Mouse (Mus musculus): ENCODE measurements around the gene Gm28539.
"Not testable (repeated sequence)": the region's sequence is repeated elsewhere in the genome, so short reads cannot be mapped to it uniquely, and the experiment has no call there.

Gm28539 gene

GRCm38 (mm10) chr16:18836468-18837208 is at the start of gene Gm28539, which contains the start of gene 2510002D24Rik:
Gene Gm28539, plus strand, starts transcription at chr16:18836584.
Gene 2510002D24Rik, plus strand, starts transcription at chr16:18836578.
- DNase-seq = peak; percentile 96

- no peak for DNase-seq
Measured at GRCm38 (mm10) chr16:18786652-18787051, 49.7 kb upstream of the Gm28539 start.

- no peak for DNase-seq
Measured at GRCm38 (mm10) chr16:18788627-18789406, 47.6 kb upstream of the Gm28539 start.

- no peak for DNase-seq
Measured at GRCm38 (mm10) chr16:18795223-18795899, 41.0 kb upstream of the Gm28539 start.

- no peak for DNase-seq
Measured at GRCm38 (mm10) chr16:18796645-18797044, 39.7 kb upstream of the Gm28539 start.

GRCm38 (mm10) chr16:18798151-18798550 is 38.2 kb upstream of the Gm28539 start:
- no peak for DNase-seq

GRCm38 (mm10) chr16:18798841-18799240 is 37.5 kb upstream of the Gm28539 start:
- peak; percentile 72 for DNase-seq

GRCm38 (mm10) chr16:18805746-18806145 is 30.6 kb upstream of the Gm28539 start:
- DNase-seq = no peak

DNA sequence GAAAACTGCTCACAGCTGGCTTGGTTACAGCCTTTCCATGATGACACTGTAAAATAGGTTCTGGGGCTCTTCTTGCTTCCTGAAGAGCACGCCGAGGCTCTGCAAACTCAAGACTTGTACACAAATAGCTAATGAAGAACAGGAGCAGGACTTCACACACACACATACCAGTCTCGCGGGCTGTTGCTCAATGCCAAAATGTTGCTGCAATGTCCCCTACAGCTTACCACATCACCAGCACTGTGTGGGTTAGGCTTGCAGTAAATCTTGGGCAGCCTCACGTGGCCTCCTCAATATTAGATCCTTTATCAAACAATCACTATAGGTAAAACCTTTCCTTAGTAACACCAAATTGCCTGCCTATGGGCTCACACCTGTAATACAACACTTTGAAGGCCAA is 27.4 kb upstream of the Gm28539 start:
- no peak for DNase-seq

DNA sequence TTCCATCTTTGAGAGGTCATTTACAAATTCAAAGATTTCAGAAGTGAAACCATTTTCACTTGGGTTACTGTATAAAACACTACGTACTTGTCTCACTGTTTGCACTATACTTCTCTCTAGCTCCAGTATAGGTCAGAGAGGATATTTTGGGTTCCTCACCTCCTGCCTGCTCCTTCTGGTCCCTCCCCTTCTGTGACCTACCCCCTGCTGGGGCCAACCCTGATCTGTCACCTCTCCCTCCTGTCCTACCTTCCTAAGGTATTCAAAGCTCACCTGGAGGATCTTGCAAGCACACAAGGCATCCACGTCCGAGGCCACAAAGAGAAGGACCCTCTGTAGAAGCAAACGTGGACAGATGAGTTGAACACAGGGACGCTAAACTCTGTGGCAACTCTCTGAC is 25.4 kb upstream of the Gm28539 start:
- DNase-seq = no peak

- peak; percentile 93 for DNase-seq
Measured at GRCm38 (mm10) chr16:18811468-18812384, 24.7 kb upstream of the Gm28539 start, which contains the start of the genes Ufd1 and Cdc45. Gene Ufd1, plus strand, starts transcription at chr16:18811779. Gene Cdc45, minus strand, starts transcription at chr16:18811987.

- no peak for DNase-seq
Measured at GRCm38 (mm10) chr16:18812385-18812910, 23.9 kb upstream of the Gm28539 start.

DNA sequence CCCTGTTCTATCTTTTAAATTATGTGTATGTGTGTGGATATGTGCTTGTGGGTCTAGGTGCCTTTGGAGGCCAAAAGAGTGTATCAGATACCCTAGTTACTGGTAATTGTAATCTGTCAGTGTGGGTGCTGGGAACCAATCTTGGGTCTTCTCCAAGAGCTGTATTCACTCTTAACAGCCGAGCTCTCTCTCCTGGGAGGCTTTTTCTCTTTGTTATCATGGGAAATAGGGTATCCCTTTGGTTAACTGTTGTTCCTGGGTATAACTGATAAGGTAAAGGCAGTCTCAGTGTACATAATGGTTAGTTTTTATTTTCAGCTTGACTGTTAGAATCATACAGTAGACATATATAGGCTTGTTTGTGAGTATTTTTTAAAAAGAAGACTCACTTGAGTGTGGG is 14.0 kb upstream of the Gm28539 start:
- DNase-seq = no peak

DNA sequence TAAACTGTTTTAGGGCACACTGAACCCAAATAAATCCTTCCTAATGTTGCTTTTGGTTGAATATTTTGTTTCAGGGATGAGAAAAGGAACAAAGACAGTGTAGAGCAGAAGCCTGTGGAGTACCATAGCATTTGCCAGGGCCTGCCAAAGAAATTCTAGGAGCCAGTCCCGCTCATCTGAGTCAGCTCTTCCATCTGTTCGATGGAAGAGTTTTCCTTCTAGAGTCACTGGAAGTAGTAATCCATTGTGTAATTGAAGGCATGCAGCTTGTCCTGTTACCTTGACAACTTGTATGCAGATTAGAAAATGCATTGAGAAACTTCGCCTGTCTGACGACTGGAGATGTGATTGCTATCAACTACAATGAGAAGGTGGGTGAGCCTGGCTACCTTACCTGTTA is 13.5 kb upstream of the Gm28539 start:
- DNase-seq = no peak

- peak; percentile 35 for DNase-seq
Measured at GRCm38 (mm10) chr16:18828630-18829029, 7.8 kb upstream of the Gm28539 start.

GRCm38 (mm10) chr16:18829102-18829501 is 7.3 kb upstream of the Gm28539 start:
- peak; percentile 40 for DNase-seq

- no peak for DNase-seq
Measured at GRCm38 (mm10) chr16:18833486-18833885, 2.9 kb upstream of the Gm28539 start.

DNA sequence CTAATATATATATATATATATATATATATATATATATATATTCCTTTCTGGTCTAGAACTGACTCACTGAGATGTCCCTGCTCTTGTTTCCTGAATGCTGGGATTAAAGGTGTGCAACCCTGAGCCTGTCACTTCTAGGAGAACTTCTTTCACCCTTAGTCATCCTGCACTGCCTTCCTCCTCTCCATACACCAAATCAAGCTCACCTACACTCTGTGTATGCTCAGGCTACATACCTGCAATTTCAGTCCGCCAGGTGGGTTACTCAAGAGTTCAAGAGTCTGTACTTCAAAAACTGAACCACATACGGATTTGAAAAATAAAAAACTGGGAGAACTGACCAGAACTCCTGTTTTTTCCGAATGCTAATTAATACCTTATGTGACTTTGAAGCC is 314 bp upstream of the Gm28539 start:
- no peak for DNase-seq

- DNase-seq = no peak
Measured at GRCm38 (mm10) chr16:18838346-18838745, 2.0 kb downstream of the Gm28539 start.

DNA sequence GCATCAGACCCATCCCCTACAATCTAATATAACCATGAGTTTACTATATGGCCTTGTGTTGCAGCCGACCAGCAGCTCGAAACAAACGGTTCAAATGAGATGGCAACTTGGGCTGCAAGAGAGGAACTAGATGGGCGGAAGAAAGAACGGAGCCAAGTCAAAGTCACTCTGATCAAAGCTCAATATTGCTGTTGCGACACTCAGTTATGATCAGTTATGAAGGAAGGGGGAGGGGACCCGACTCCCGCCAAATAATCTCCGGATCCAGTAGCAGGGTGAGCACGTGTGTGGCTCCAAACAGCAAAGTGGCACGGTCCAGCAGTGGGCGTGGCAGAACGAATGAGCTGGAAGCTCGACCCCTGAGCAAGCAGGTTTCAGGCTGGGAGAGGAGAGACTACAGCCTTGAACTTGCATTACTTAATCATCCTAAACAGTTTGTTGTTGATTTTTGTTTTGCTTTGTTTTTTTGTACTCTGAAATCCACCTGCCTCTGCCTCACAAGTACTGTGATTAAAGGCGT is 10.0 kb downstream of the Gm28539 start:
- no peak for DNase-seq

GRCm38 (mm10) chr16:18849521-18850190 is 13.3 kb downstream of the Gm28539 start:
- DNase-seq = not testable (repeated sequence)

All from kidney, postnatal 14 days (tissue).